Mouse (Mus musculus) neutrophil, adult 5-6 weeks (primary cell): ENCODE data around the gene Pef1. TPM values are rescaled to one million over a fixed set of nuclear protein-coding genes. Genes with fewer than 3 reads are reported as not detected.
A peak's percentile ranks its signal among the peaks of the same experiment; 100 is the strongest.

Source experiments
- ATAC-seq: fragments of 151-379, 151-347 bp; 2 replicates; pipeline ENCODE4 v1.8.0; 2017; ENCODE audit warnings: mild to moderate bottlenecking, moderate TSS enrichment; ENCODE audit not compliant: insufficient number of reproducible peaks, poor library complexity, low FRiP score, severe bottlenecking; ENCODE audit errors: extremely low read depth
- total RNA-seq: library from RNA; stranded (forward); fragments of 200-1000 nt; gene quantifications from 2 replicates; pipeline ENCODE4 v1.2.3, GENCODE M21; 2017

Gene Pef1
- total RNA-seq, 1 experiment from 2014 or later = 22.7 TPM

GRCm38 (mm10) chr4:130130641-130131350 is 28.4 kb downstream of the Pef1 start:
- no peak for ATAC-seq

- no peak for ATAC-seq
Observed at GRCm38 (mm10) chr4:130131448-130132105, 29.2 kb downstream of the Pef1 start.

DNA sequence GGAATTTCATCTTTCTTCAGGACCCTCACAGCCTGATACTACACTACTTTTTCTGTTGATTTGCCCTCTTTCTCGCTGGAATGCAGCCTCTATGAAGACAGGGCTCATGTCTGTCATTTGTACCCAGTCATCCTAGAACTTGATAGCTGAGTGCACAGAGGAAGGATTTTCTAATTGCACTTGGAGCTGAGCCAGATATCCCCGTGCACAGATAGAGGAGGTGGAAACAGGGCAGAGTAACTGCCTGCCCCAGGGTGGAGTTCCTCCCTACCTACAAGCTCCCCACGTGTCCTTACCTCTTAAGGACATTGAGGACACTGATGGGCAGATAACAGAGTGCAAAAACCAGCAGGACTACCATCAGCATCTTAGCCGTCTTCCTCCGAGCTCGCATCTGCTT is 31.0 kb downstream of the Pef1 start:
- no peak for ATAC-seq

DNA sequence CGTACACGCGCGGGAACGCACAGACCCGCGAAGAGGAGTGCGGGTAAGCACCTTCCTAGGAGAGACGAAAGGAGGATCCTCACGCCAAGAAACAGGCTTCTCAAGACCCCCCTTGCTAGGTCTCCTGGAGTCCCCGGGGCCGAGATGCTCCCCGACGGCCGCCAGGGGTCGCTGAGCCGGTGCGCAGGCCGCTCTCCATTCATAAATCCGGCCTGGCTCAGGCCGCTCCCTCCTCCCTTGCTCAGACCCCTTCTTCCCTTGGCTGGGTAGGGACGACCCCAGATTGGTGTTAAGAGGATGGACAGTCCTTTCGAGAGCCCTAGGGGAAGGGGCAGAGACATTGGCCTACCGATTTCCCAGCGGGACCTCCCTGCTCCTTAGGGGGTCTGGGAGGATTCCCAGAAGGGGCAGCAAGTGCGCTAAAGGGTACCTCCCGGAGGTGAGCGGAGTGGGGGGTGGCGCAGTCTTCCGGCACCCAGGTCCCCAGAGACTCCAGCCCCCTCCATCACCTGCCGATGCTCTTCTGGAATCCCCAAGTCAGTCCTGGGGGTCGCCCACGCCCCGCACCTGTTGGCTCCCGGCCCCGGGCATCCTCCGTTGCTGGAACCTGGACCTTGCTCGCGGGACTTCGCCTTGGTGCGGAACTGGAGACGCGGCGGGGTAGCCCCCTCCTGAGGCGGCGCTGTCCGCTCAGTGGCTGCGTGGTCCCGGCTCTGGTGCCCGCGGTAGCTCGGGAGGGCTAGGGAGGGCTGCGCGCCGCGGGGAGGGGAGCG is 36.3 kb downstream of the Pef1 start:
- ATAC-seq = peak; percentile 47; the same call in 1 of the 2 replicates

DNA sequence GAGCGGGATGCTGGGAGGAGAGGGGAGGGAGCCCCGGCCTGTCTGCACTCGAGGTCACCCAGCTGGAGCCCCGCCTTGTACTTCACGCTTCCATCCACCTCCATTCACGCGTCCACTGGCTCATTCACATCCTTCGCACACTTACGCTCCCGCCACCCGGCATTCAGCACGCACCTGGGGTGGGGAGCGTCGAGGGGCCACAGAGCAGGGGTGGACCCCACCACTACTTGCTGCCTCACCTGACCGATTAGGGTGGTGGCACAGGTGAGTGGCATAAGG is 36.8 kb downstream of the Pef1 start, which contains the start of gene Hcrtr1:
TSS of gene Hcrtr1 (minus strand) at position 146 of the 279 bp plus-strand sequence.
- ATAC-seq = no peak

- ATAC-seq = no peak
Observed at GRCm38 (mm10) chr4:130140992-130141402, 38.6 kb downstream of the Pef1 start.

GRCm38 (mm10) chr4:130141786-130142185 is 39.4 kb downstream of the Pef1 start:
- no peak for ATAC-seq

DNA sequence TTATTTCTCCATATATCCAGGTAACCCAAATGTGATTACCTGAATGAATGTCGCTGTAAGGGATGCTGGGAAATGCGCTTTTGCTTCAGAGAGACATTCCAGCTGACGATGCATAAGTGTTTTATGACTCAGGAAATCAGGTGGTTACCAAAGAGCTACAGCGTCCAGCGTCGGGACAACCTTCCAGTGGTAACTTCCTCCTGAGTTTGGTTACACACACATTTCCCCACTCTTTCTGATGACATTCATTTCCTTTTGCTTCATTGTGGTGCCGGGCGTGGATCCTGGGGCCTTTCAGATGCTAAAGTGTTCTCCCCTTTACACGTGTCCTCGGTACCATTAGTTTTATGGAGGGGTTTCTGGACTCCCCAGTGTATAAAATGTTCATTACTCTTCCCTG is 46.0 kb downstream of the Pef1 start:
- ATAC-seq = peak; percentile 72

DNA sequence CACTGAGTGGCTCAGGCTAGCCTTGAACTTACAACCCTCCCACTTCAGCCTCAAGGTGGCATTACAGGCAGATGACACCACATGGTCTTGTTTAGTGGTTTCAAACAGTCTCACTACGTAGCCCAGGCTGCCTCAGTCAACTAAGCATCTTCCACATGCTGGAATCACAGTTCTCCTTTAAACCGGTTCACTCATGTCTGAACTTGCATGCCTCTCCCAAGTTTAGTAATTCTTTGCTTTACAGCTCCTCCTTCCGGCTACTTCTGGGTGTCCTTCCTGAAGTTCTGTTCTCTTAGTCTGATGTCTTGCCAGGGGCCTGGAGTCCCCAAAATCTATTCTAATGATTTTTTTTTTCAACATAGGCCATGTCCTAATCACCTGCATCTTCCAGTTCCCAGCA is 51.9 kb downstream of the Pef1 start:
- no peak for ATAC-seq

DNA sequence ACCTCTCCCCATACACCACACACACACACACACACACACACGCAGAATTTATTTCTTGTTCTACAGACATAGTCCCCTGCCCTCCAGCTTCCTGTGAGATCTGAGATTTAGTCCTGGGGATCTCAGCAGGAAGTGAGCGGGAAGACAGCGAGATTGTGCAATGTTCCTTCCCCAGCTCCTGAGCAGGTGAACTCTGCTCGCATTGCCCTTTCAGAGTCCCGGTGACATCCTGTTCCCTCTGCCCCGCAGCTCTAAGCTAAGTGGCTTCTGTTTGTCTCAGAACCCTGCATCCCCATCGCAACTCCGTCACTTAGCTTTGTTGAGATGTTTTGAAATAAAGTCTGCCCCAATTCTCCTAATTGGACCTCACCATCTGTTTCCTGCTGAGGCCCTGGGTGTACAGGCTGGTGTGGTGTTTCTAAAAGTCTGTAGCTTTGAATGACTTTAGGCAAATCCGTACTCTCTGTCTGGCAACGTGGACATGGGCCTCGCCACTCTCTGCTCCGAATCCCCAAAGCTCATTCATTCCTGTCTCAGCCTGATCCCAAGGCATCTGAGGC is 54.5 kb downstream of the Pef1 start:
- no peak for ATAC-seq

GRCm38 (mm10) chr4:130161349-130161748 is 59.0 kb downstream of the Pef1 start:
- no peak for ATAC-seq

DNA sequence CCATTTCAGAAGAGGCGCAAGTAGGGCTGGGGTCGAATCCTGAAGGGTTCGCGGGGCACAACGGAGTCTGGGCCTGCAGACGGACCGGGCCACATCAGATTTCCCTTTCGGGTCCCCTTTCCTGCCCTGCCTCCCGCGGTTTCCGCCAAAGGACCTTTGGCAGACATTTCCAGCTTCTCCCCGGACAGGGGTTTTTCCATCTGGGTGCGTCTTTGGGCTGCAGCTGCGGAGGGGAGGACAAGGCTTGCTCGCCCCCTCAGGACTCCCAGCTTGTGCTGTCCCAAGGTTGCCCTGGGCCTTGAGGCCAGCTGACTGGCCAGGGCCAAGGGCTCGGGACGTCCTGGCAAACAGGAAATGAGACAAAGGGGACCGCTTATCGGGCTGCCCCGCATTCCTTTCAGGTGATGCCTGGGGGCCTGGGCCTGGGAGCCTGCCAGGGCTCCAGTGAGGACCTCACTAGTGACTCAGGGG is 61.1 kb downstream of the Pef1 start:
- no peak for ATAC-seq

DNA sequence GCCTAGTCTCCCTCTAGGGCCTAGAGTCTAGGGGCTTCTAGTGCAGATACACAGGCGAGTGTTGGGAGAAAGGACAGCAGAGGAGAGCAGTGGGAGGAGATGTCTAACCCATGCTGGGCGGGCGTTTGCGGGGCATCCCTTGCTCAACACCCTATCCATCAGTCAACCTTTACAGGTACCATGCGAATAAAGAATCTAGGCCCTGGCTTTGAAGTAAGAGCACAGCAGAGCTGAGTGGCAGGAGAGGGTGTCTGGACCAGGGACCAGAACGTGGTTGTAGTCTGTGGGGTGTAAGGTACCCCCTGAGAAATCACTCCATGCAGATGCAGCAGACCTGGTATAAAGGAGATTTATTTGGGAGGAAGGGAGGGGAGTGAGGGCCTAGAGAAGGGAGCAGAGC is 61.8 kb downstream of the Pef1 start:
- no peak for ATAC-seq

DNA sequence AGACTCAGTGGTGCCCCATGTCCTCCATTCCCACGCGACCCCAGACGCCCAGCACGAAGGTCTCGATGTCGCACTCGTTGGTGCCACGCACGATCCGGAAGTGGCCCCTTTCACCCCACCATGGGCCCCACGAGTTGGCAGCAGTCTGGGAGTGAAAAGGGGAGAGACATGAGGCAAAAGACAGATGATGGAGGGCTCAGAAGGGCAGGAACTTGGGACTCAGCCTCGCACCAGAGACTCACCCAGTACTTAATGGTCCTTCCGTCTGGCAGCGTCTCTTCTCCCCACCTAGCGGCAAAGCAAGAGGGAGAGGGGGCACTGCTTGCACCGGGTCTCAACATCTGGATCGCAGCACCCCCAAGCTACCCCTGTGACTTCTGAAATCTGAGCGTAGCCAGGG is 63.7 kb downstream of the Pef1 start:
- no peak for ATAC-seq

DNA sequence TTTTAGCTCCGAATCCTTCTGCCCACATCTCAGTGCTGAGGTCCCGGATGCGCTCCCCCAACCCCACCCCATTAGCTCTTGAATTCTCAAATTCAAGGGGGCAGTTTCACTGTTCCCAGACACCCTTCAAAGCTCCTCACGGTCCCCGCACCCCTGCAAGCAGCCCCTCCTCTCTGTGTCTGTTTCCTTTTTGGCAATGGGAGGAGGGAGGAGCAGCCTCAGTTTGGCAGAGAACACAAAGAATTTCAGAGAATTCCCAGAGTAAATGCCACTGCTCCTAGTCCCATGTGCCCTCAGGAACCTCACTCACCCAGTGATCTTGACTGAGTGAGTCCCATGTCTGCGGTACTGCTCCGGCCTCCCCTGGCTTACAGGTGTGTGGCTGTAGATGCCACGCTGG is 64.2 kb downstream of the Pef1 start:
- no peak for ATAC-seq

DNA sequence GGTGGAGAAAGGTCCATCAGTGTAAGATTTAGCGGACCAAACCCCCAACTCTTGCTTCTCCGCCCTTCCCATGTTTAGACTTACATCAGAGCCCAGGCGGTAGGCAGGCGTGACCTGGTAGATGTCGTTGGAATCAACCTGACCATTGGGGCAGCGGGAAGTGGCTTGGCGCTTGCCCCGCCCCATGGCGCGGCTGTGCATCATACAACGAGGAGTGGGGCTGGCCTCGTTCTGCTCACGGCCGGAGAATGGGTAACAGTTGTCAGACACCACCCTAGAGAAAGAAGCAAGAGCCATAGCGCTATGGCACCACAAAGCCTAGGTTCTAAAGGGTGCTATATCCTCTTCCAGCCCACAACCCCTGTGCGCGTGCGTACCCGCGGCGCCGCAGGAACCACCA is 65.0 kb downstream of the Pef1 start:
- ATAC-seq = no peak

DNA sequence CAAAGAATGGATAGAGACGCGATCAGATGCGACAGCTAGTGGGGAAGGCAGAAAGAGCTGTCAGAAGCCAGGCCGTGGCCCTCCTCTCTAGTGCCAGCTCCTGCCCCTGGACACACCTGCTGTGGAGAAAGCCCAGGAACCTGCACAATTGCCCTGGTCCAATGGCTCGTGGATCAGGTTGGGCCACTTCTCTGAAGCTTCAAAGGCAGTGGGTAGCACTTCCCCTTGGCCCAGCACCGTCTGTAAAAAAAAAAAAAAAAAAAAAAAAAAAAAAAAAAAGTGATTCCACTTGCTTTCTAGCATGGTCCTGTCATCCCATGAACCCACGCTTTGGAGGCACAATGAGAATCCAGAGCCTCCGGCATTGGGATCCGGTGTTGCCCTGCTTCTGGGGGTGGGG is 65.5 kb downstream of the Pef1 start:
- no peak for ATAC-seq

GRCm38 (mm10) chr4:130168280-130169183 is 66.2 kb downstream of the Pef1 start:
- no peak for ATAC-seq
